Mouse (Mus musculus): ENCODE measurements around the gene Uts2r. TPM values are rescaled to one million over a fixed set of nuclear protein-coding genes. Genes with fewer than 3 reads are reported as not detected.
A peak's percentile ranks its signal among the peaks of the same experiment; 100 is the strongest.

Gene Uts2r
- total RNA-seq, 2 experiments from 2014 or later: 0.35 to 1.1 TPM

GRCm38 (mm10) chr11:121163751-121164150 lies 3.7 kb downstream of the Uts2r start:
- no peak for DNase-seq

GRCm38 (mm10) chr11:121173203-121173602 lies 13.1 kb downstream of the Uts2r start:
- DNase-seq: peak; percentile 70

DNA sequence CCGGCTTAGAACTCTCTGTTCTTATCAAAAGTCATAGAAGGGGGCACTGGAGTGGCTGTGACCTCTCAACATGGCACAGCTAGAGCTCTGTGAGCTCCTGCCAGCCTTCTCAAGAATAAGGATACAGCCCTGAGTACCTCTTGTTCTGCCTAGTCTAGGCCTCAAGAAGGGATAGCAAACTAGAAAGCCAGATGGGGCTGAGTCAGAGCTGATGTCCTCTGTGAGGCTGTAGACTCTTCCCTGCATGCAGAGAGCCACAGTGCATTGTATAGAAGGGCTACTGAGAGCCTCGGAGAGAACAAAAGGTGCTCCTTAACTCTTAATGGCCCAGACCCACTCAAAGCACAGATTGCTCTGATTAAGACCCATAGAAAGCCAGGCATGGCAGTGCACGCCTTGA lies 14.2 kb downstream of the Uts2r start:
- no peak for DNase-seq

DNA sequence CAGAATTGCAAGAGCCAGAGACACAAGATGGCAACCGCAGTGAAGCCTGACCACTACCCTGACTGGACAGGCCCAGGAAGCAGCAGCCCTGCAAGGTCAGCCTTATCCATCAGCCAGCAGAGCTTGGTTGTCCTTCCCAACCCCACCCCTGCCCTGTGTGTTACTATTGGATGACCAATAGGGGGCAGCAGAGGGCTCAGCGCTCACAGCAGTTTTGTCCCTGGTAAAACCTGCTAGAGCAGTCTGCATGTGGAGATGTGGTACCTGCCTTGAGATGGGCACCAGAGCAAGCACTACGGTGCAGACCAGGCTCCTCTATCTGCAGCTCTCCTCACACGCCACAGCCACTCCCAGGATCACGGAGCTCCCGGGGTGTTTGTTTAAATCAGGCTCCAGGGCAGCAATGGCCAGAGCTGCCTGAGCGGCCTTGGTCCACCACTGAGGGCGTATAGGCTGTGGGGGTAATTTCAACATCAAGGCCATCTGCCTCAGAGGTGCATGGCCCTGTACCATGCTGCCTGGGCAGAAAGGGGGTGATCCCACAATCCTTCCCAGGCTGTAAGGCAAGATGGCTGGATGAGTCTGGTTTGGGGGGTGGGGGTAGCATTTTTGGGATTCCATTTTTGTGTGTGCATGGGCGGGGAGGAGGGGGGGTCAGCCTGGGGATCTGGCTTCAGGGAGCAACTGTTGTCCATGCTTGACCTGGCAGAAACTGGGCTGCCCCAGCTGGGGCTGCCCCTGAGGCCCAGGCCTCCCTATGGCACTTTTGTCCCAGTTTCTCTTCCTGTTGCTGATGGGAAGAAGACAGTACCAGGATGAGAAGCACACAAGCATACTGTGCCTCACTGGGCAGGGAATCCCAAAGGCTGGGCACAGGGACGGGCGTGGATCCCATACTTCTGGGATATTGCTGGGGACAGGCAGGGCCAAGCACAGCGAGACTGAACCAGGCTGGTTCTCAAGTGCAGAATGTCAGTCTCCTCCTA lies 16.5 kb downstream of the Uts2r start:
- no peak for DNase-seq

GRCm38 (mm10) chr11:121189681-121190080 lies 29.6 kb downstream of the Uts2r start:
- peak; percentile 26 for DNase-seq

DNA sequence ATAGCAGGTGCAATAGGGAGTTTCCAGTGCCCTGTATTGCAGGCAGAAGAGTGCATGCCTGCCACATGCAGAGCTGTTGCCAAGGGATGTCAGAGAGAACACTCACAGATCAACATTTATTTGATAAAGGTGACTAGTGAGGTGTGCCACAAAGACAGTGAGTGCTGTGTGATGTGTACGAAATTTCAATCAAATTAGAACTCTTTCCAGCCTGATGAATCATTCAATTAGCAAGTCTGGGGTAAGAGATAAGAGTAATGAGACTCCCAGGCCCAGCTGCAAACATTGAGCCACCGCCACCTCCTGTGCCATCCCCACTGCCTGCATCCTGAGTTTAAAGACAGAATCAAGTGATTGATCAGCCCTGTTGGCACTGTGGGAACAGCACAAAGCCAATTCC lies 32.7 kb downstream of the Uts2r start:
- no peak for DNase-seq

DNA sequence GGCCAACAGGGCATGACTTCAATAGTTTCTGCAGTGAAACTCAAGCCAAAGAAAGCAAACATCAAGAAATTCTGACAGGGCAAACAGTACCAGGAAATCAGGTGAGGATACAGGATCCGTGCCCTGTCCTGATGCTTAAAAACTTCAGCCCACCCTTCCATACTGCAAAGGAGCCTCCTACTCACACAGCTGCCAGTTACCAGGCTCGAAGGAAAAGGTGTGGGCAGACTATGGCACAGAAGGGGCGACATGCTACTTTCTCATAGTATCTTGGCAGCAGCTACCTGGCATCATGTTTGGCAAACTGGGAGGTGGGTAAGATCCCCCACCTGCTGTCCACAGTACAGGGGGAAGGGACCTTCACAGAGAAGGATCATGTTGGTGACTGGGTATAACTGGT lies 33.3 kb downstream of the Uts2r start:
- no peak for DNase-seq

DNA sequence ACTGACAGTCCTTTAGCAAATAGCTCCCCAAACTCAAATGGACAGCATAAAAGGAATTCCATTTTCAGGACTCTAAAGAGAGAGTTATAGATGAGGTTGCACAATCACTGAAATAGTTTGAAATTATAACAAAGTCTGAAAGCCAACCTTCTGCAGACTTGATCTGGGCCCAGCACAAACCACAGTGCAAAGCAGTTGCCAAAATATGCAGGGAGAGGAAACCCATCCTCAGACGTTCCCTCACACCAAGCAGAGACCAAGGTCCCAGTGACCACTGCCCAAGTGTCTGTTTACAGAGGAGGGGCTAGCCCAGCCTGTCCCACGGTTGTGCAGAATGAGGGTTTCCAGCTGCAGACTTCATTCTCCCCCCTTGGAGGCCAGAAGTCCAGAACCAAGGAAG lies 38.6 kb downstream of the Uts2r start:
- DNase-seq: no peak

DNA sequence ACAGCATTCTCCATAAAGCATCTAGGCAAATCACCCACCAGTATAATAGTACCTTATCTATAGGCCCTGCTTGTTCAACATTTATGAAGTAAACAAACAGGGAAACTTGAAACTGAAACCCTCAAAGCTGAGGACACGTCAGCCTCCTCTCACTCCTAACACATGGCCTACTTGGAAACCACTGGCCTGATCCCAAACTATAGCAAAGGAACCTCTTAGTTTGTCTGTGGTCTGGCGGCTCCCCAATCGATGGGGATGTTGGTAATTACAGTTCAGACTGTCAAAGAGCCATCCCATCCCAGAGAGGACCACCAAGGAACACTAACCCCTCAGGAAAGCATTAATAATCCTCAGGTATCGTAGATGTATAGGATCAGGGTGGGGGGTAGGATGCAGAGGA lies 39.8 kb downstream of the Uts2r start:
- no peak for DNase-seq

DNA sequence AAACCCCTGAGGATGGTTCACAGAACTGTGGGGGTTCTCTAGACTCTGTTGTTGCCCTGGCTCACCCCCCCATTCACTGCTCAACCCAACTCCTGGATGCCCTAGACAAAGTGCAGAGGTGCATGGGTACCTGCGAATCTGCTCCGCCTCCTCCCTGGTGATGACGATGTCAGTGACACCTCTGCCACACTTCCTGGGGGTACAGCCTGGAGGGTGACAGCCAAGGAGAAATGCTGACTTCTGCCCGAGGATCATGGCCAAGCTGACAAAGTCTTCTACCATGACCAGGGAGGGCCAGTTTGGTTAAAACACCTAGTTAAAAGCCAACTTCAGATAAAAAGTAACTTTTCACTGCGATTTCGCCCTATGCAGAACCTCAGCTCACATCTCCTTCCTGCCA lies 40.7 kb downstream of the Uts2r start:
- no peak for DNase-seq

DNA sequence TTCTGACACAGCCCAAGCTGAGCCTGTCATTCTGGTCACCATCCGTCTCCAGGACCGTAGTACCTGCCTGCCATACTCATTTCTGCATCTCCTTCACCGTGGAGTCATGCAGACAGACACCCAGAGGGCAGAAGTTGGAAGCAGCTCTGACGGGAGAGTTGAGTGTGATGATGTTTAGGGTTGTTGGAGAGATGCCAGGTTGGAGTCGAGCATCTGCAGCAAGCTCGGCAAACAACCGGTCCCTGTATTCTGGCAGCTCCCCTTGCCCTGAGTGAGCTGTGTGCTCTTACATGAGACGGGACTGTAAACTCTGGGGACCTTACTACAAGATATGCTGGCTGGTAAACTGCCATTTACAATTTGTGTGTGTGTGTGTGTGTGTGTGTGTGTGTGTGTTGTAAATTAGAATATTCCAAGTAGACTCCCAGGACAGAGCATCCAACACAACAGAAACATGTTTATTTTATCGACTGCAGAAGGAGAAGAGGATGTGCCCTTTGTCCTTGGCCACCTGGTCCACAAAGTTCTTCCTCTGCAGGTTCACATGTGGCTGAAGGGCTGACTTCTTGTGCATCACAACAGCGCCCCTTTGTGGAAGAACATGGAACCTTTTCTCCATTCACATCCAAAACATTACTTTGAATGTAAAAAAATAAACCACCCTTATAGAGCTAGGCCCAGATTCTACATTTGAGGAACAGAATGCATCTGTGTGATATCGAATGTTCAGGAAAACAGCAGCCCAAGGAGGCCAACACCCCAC lies 41.5 kb downstream of the Uts2r start:
- DNase-seq: no peak

GRCm38 (mm10) chr11:121203859-121204160 lies 43.7 kb downstream of the Uts2r start:
- no peak for DNase-seq

- peak; percentile 94 for DNase-seq
These were observed 44.3 kb downstream of the Uts2r start, which contains the start of the genes Hexdc and Ogfod3 for GRCm38 (mm10) chr11:121204161-121205006. Gene Hexdc, plus strand, starts transcription at chr11:121204433. Gene Ogfod3, minus strand, starts transcription at chr11:121204711.

Other genes with a start within 250 kb of the Uts2r start
- 1 to 10 TPM; 2.8 to 2.9 TPM for gene Ccdc57, start 227.4 kb upstream of the Uts2r start, total RNA-seq (2021)
- 100 to 1,000 TPM; 313 to 418 TPM for gene Slc16a3, start 211.8 kb upstream of the Uts2r start, total RNA-seq (2021)
- 10 to 100 TPM; 45.8 to 52.6 TPM for gene Csnk1d, start 168.9 kb upstream of the Uts2r start, total RNA-seq (2021)
- gene Cd7, start 120.9 kb upstream of the Uts2r start, total RNA-seq (2021): not detected
- gene Sectm1b, start 96.7 kb upstream of the Uts2r start, total RNA-seq (2021): not detected
- gene Sectm1a, start 79.1 kb upstream of the Uts2r start, total RNA-seq (2021): not detected
- gene Tex19.2, start 41.6 kb upstream of the Uts2r start, total RNA-seq (2021): not detected
- gene Tex19.1, start 14.1 kb upstream of the Uts2r start, total RNA-seq (2021): not detected
- 1 to 10 TPM; 4.8 to 6.9 TPM for gene Hexdc, start 44.2 kb downstream of the Uts2r start, total RNA-seq (2021)
- 10 to 100 TPM; 11.5 to 11.6 TPM for gene Ogfod3, start 44.4 kb downstream of the Uts2r start, total RNA-seq (2021)
- gene Cybc1, start 69.1 kb downstream of the Uts2r start, total RNA-seq (2021): 1 to 10 TPM; 3.0 to 3.6 TPM
- gene Narf, start 77.0 kb downstream of the Uts2r start, total RNA-seq (2021): 10 to 100 TPM; 78.0 to 90.7 TPM
- gene Foxk2, start 99.7 kb downstream of the Uts2r start, total RNA-seq (2021): 10 to 100 TPM; 20.1 to 27.1 TPM
- gene Wdr45b, start 194.2 kb downstream of the Uts2r start, total RNA-seq (2021): 10 to 100 TPM; 17.9 to 18.4 TPM
- gene Rab40b, start 228.0 kb downstream of the Uts2r start, total RNA-seq (2021): 10 to 100 TPM; 10.4 to 11.6 TPM